Mouse (Mus musculus) liver, embryonic 14.5 days (tissue): ENCODE measurements around the gene Pcbp1.

ENCODE experiments used
- CTCF ChIP-seq: IDR thresholded peaks from 2 replicates; pipeline ENCODE4 v1.5.1; 2016; ENCODE audit warnings: antibody characterized with exemption, low read depth, control low read depth
- EP300 ChIP-seq: IDR thresholded peaks from 2 replicates; pipeline ENCODE4 v1.6.1; 2016; ENCODE audit warnings: antibody characterized with exemption, low read depth

DNA sequence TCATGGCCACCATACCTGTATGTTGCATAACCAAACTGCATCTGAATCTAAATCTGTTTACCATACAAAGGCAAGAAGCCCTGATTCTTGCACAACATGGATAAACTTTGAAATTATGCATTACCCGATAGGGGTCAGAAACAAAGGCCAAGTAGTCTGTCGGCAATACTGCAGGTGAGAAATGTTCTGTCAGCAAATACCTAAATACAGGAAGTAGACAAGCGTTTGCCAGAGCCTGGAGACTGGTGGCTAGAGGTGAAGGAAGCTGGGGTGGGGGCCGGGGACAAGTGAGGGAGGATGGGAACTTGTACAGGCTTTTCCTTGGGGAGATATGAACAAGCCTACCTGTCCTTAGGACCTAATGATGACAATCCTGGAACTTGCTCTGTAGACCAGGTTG is 15.1 kb downstream of the Pcbp1 start:
- TF ChIP-seq CTCF (no peak), EP300 (no peak)
